Mouse (Mus musculus) stomach, embryonic 14.5 days (tissue): ENCODE results near the gene Gna11. TPM values are rescaled to one million over a fixed set of nuclear protein-coding genes. Genes with fewer than 3 reads are reported as not detected.

Experiments used
- ATAC-seq: fragments of 200-750 bp; cut with Nextera tagmentation; 2 replicates; pipeline ENCODE4 v1.8.0; 2017; ENCODE audit warnings: low read depth, moderate TSS enrichment; ENCODE audit not compliant: insufficient number of reproducible peaks, insufficient read depth, low FRiP score
- H3K27ac ChIP-seq: fragments of 300-500 bp; sonication (generic); 2 replicates; pipeline ENCODE4 v1.5.1; 2014; ENCODE audit warnings: mild to moderate bottlenecking, low read length, moderate library complexity, mixed read lengths
- H3K27me3 ChIP-seq: fragments of 300-500 bp; sonication (generic); 2 replicates; pipeline ENCODE4 v1.6.1; 2014; ENCODE audit warnings: low read length, control low read depth, mixed read lengths; ENCODE audit not compliant: control insufficient read depth, insufficient read depth
- H3K36me3 ChIP-seq: fragments of 300-500 bp; sonication (generic); 2 replicates; pipeline ENCODE4 v1.6.1; 2014; ENCODE audit warnings: mild to moderate bottlenecking, control low read depth, low read length, moderate library complexity, mixed read lengths; ENCODE audit not compliant: control insufficient read depth, insufficient read depth
- H3K4me1 ChIP-seq: fragments of 300-500 bp; sonication (generic); 2 replicates; pipeline ENCODE4 v1.6.1; 2014; ENCODE audit warnings: low read length, control low read depth, mixed read lengths; ENCODE audit not compliant: control insufficient read depth, insufficient read depth
- H3K4me2 ChIP-seq: fragments of 300-500 bp; sonication (generic); replicated peaks from 2 replicates; pipeline ENCODE4 v1.6.1; 2014; ENCODE audit warnings: low read depth, low read length, control low read depth
- H3K4me3 ChIP-seq: fragments of 300-500 bp; sonication (generic); 2 replicates; pipeline ENCODE4 v1.5.1; 2014; ENCODE audit warnings: low read depth, low read length, control low read depth
- H3K9ac ChIP-seq: fragments of 300-500 bp; sonication (generic); replicated peaks from 2 replicates; pipeline ENCODE4 v1.6.1; 2014; ENCODE audit warnings: low read depth, mild to moderate bottlenecking, control low read depth, low read length, moderate library complexity, mixed read lengths
- H3K9me3 ChIP-seq: fragments of 300-500 bp; sonication (generic); 2 replicates; pipeline ENCODE4 v1.6.1; 2016; ENCODE audit warnings: low read depth, low read length, control low read depth; ENCODE audit not compliant: control insufficient read depth
- WGBS: fragments of 180-500 bp; shearing (Covaris S2); extraction: QIAGEN DNeasy Blood & Tissue Kit; methylation state at CpG from one replicate; pipeline ENCODE4 v1.1.7; 2014; 5-methylcytosine and 5-hydroxymethylcytosine counted together
- polyA plus RNA-seq: library from polyadenylated mRNA; unstranded; fragments of >200 nt; fragmentation: Nextera tagmentation; extraction: Ambion mirVana; gene quantifications from 2 replicates; pipeline ENCODE4 v1.2.1, GENCODE M21; 2014

Gna11 gene
- polyA plus RNA-seq, 1 experiment from 2014 or later = 89.3 TPM

DNA sequence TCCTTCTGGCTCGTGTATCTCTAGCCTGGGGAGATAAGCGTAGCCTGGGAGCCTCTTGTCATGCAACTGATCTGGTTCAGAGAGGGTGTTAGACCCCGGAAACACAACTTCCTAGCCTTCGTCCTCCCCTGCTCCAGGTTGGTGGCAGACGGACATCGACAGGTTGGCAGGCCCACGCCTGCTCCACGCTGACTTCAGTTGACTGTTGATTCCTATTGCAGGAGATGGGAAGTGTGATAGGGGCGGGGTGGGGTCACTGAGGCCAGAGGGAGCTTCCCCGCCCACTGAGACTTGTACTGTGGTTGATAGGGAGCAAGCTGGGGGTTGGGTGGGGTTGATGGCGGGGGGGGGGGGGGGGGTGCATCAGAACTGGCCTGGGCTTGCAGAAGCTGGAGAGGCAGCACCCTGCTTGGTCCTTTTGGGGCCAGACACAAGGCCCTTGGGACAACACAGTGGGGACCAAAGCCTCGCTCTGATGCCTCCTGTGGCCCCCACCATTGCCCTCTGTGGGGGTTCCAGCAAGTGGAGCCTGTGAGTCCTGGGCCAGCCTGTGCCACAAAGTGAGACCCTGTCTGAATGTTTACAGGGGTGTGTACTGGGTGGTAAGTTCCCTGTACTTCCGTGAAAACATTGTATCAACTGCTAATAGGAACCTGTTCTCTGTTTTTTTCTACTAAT, 19.8 kb downstream of the Gna11 start:
- Histone ChIP-seq H3K9ac (no peak overlapping the region), H3K9me3 (no peaks in the 10 kb centered on the region), H3K27me3 (no peaks in the 10 kb centered on the region), H3K4me2 (no peak overlapping the region), H3K4me1 (0 out of 2 replicates have a peak, but pooled peaks cover 9% of the 10 kb centered on the region), H3K4me3 (no peak overlapping the region), H3K27ac (peak overlapping the region; percentile 39; the same call in 1 of the 2 replicates), H3K36me3 (peaks cover 10% of the 10 kb centered on the region)
- 54% methylated on average over 12 of the region's 13 CpGs for WGBS
- peak; percentile 15; the same call in 1 of the 2 replicates for ATAC-seq

- 0 out of 2 replicates have a peak, but pooled peaks cover 9% of the 10 kb centered on the region for H3K4me1 ChIP-seq
- no peaks in the 10 kb centered on the region for H3K9me3 ChIP-seq
- H3K4me2 ChIP-seq = no peak within 1 kb of the TSS; the same call in 1 of the 2 replicates
- WGBS = 10% methylated on average over 9 of the region's 9 CpGs
- H3K4me3 ChIP-seq = 0 out of 2 replicates have a peak within 1 kb of the TSS, but pooled peaks have one; percentile 8
- H3K9ac ChIP-seq = no peak within 1 kb of the TSS
- ATAC-seq = peak; percentile 34
- no peaks in the 10 kb centered on the region for H3K27me3 ChIP-seq
- H3K27ac ChIP-seq = peak within 1 kb of the TSS; percentile 39
- H3K36me3 ChIP-seq = no peaks in the 10 kb centered on the region
Observed at GRCm38 (mm10) chr10:81524051-81524605, 20.9 kb downstream of the Gna11 start, which contains the start of gene Gna15. TSS of gene Gna15 (minus strand) at chr10:81524225.

DNA sequence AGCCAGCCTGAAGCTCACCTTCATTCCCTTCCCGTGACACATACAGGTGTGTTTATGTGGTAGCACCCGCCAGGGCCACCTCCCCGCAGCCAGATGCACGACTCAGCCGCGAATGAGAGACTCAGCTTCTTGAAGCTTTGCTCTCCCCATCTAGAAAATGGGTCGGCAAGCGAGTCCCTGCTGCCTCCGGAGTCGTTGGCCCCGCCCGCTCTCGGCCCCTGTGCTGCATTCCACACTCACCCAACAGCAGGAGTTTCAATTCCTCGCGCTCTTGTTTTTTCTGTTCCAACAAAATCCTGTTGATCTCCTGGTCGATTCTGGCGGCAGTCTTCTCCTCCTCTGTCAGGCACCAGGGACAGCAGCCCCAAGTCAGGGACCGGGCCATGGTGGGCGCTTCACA, 21.4 kb downstream of the Gna11 start:
- H3K27ac ChIP-seq = peak overlapping the region; percentile 39; the same call in 1 of the 2 replicates
- no peak for ATAC-seq
- 18% methylated on average over 19 of the region's 19 CpGs for WGBS
- no peaks in the 10 kb centered on the region for H3K27me3 ChIP-seq
- no peaks in the 10 kb centered on the region for H3K36me3 ChIP-seq
- H3K4me2 ChIP-seq = no peak overlapping the region; the same call in 1 of the 2 replicates
- H3K4me3 ChIP-seq = 0 out of 2 replicates have a peak overlapping the region, but pooled peaks have one; percentile 8
- 0 out of 2 replicates have a peak, but pooled peaks cover 9% of the 10 kb centered on the region for H3K4me1 ChIP-seq
- H3K9me3 ChIP-seq = no peaks in the 10 kb centered on the region
- H3K9ac ChIP-seq = no peak overlapping the region

GRCm38 (mm10) chr10:81523142-81523541, 21.8 kb downstream of the Gna11 start:
- H3K4me3 ChIP-seq = no peak overlapping the region
- 71% methylated on average over 6 of the region's 6 CpGs for WGBS
- H3K9me3 ChIP-seq = no peaks in the 10 kb centered on the region
- H3K4me1 ChIP-seq = 0 out of 2 replicates have a peak, but pooled peaks cover 9% of the 10 kb centered on the region
- no peaks in the 10 kb centered on the region for H3K36me3 ChIP-seq
- H3K9ac ChIP-seq = no peak overlapping the region
- no peak overlapping the region for H3K27ac ChIP-seq
- no peak overlapping the region; the same call in 1 of the 2 replicates for H3K4me2 ChIP-seq
- no peaks in the 10 kb centered on the region for H3K27me3 ChIP-seq
- ATAC-seq = no peak

DNA sequence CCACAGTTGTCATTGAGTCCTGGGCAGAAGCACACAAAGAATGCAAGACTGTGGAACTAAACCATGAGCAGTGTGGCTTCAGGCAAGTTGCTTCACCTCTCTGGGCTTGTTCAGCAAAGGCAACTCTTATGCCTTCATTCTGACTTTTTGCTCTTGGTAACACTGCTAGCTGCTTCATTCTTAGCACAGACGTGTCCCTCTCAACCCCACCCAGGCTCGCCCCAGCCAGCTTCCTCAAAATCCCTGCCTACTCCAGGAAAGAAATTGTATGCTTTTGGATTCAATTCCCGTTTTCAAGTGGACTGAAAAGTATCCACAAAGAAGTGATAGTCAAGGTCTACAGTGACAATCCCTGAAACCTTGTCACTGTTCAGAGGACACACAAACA, 25.0 kb downstream of the Gna11 start:
- no peaks in the 10 kb centered on the region for H3K27me3 ChIP-seq
- no peak overlapping the region for H3K27ac ChIP-seq
- no peak overlapping the region for H3K9ac ChIP-seq
- no peak overlapping the region for H3K4me2 ChIP-seq
- ATAC-seq = no peak
- 0 out of 2 replicates have a peak, but pooled peaks cover 9% of the 10 kb centered on the region for H3K4me1 ChIP-seq
- no peak overlapping the region for H3K4me3 ChIP-seq
- H3K9me3 ChIP-seq = no peaks in the 10 kb centered on the region
- 67% methylated on average over 3 of the region's 3 CpGs for WGBS
- H3K36me3 ChIP-seq = no peaks in the 10 kb centered on the region

DNA sequence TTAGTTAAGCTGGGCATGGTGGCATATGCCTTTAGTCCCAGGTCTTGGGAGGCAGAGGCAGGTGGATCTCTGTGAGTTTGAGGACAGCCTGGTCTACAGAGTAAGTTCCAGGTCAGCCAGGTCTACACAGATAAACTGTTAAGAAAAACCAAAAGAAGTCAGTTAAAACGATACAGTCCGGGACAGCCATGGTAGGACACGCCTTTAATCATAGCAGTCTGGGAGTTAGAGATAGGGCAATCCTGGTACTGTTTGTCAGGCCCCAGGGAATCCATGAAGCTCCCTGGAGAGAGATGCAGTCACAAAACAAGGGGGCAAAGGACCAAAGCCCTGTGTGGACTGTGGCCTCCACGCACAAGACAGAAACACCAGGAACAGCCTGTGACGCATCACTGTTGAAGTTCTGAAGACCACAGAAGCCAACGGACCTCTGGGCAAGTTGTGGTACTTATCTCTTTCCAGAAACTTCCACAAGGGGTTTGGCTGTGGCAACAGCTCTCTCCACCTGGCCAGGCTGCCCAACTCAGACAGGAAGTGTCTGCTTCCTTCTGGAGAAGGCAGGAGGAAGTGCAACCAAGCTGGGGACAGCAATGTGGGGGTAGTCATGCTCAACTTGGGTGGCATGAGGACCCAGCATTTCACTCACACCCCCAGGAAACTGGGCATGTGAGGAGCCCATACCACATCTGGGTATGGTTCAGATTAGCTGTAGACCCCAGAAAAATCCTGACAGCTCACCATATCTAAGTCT, 25.6 kb downstream of the Gna11 start:
- no peak for ATAC-seq
- WGBS = 75% methylated on average over 6 of the region's 6 CpGs

DNA sequence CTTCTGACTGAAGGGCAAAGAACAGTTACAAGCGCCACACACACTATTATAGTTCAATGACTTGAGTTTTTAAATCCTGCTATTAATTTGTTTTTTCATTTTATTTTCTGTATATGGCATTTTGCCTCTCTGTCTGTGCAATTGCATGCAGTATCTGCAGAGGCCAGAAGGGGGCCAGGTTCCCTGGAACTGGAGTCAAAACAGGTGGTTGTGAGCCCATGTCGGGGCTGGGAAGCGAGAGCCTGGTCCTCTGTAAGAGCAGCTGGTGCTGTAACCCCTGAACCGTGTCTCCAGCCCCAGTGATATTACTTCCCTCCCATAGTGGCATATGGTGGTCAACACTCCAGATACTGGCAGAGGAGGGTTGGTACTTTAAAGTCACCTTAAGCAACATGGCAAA, 26.4 kb downstream of the Gna11 start:
- H3K27ac ChIP-seq = no peak overlapping the region
- ATAC-seq = 0 out of 2 replicates have a peak, but pooled peaks have one; percentile 18

More for the DNA sequence above, 25.6 kb downstream of the Gna11 start:
- H3K36me3 ChIP-seq = no peaks in the 10 kb centered on the region
- H3K9ac ChIP-seq = no peak overlapping the region
- H3K9me3 ChIP-seq = no peaks in the 10 kb centered on the region
- no peak overlapping the region for H3K4me3 ChIP-seq
- no peak overlapping the region for H3K27ac ChIP-seq
- no peak overlapping the region for H3K4me2 ChIP-seq
- no peaks in the 10 kb centered on the region for H3K27me3 ChIP-seq
- H3K4me1 ChIP-seq = 0 out of 2 replicates have a peak, but pooled peaks cover 9% of the 10 kb centered on the region

GRCm38 (mm10) chr10:81517227-81517626, 27.8 kb downstream of the Gna11 start:
- no peaks in the 10 kb centered on the region for H3K36me3 ChIP-seq
- no peaks in the 10 kb centered on the region for H3K4me1 ChIP-seq
- no peak overlapping the region for H3K27ac ChIP-seq
- 83% methylated on average over 8 of the region's 8 CpGs for WGBS
- no peak for ATAC-seq
- no peaks in the 10 kb centered on the region for H3K27me3 ChIP-seq
- no peaks in the 10 kb centered on the region for H3K9me3 ChIP-seq
- H3K4me2 ChIP-seq = no peak overlapping the region
- no peak overlapping the region for H3K9ac ChIP-seq
- no peak overlapping the region for H3K4me3 ChIP-seq

More for the DNA sequence above, 26.4 kb downstream of the Gna11 start:
- H3K36me3 ChIP-seq = no peaks in the 10 kb centered on the region
- no peaks in the 10 kb centered on the region for H3K9me3 ChIP-seq
- no peak overlapping the region for H3K4me3 ChIP-seq
- no peak overlapping the region for H3K9ac ChIP-seq
- 0 out of 2 replicates have a peak, but pooled peaks cover 2% of the 10 kb centered on the region for H3K4me1 ChIP-seq
- no peak overlapping the region for H3K4me2 ChIP-seq
- 16% methylated on average over 4 of the region's 4 CpGs for WGBS
- no peaks in the 10 kb centered on the region for H3K27me3 ChIP-seq
